In genomic region chr14:52189519-52189918, GRCm38 (mm10) we compare ENCODE assay signal across 13 mouse cellular contexts. TPM values are rescaled to one million over a fixed set of nuclear protein-coding genes. Genes with fewer than 3 reads are reported as not detected.
DNase-seq lines count a peak whose midpoint lies in the region; ATAC-seq and TF ChIP-seq lines count a peak whose summit lies in the region.
"Had no signal": no experiment of that assay in that cellular context is flagged by ENCODE, and none has a peak within 500 bp of the region (broad histone marks: within the 10 kb centered on the region; RNA-seq: fewer than 3 reads in every experiment).

No protein-coding gene starts in this region.

- no peak overlapping the region for H3K27ac ChIP-seq in forebrain, embryonic 14.5 days (ENCODE audit: low read depth, low read length)
- H3K27ac ChIP-seq in forebrain, embryonic 15.5 days (replicated peaks) = no peak overlapping the region
- no peak overlapping the region for H3K27ac ChIP-seq in kidney, postnatal 0 days
- no peak overlapping the region for H3K27ac ChIP-seq in kidney, embryonic 16.5 days (ENCODE audit: low read length)
- H3K27ac ChIP-seq: limb, embryonic 12.5 days had no signal

- DNase-seq in forebrain, embryonic 14.5 days (ENCODE audit: low spot score) = peak; percentile 34
- DNase-seq in kidney, postnatal 0 days (ENCODE audit: low spot score) = peak; percentile 38
- DNase-seq in 3T3-L1 (ENCODE audit: low read depth, low spot score) = peak; percentile 66
- DNase-seq in Patski (ENCODE audit: low read depth, low spot score) = no peak
- DNase-seq in right cerebral cortex, postnatal 10 days (ENCODE audit: low spot score in 2 of 2) = no peak
- DNase-seq in layer of hippocampus, postnatal 10 days (ENCODE audit: low spot score in 2 of 2) = no peak
- DNase-seq: cerebellum, postnatal 14 days; kidney, postnatal 25 days; layer of hippocampus, postnatal 36 days; right cerebral cortex, postnatal 25 days had no signal

- H3K4me1 ChIP-seq in forebrain, embryonic 14.5 days (ENCODE audit: control insufficient read depth, insufficient read depth, low read length) = no peaks in the 10 kb centered on the region
- H3K4me1 ChIP-seq in forebrain, embryonic 15.5 days = peaks cover 4% of the 10 kb centered on the region; the same call in 1 of the 2 replicates
- H3K4me1 ChIP-seq in kidney, postnatal 0 days (replicated peaks; ENCODE audit: insufficient read depth, low read length) = no peaks in the 10 kb centered on the region
- 0 out of 2 replicates have a peak, but pooled peaks cover under 1% of the 10 kb centered on the region for H3K4me1 ChIP-seq in kidney, embryonic 16.5 days (ENCODE audit: insufficient read depth, low read length)
- H3K4me1 ChIP-seq: limb, embryonic 12.5 days had no signal

- no peak for ATAC-seq in forebrain, embryonic 14.5 days
- ATAC-seq in forebrain, embryonic 15.5 days (replicated peaks) = no peak
- ATAC-seq in kidney, postnatal 0 days (replicated peaks; ENCODE audit: low FRiP score, low read depth) = no peak
- ATAC-seq in kidney, embryonic 16.5 days (ENCODE audit: low FRiP score, low TSS enrichment) = no peak
- no peak for ATAC-seq in Patski

- no peak overlapping the region for H3K4me3 ChIP-seq in forebrain, embryonic 14.5 days (ENCODE audit: low read depth, low read length)
- no peak overlapping the region for H3K4me3 ChIP-seq in forebrain, embryonic 15.5 days
- H3K4me3 ChIP-seq in kidney, postnatal 0 days (replicated peaks; ENCODE audit: low read depth, low read length) = no peak overlapping the region
- no peak overlapping the region for H3K4me3 ChIP-seq in kidney, embryonic 16.5 days (ENCODE audit: low read length)
- H3K4me3 ChIP-seq: limb, embryonic 12.5 days had no signal

- no peak overlapping the region for H3K4me2 ChIP-seq in forebrain, embryonic 14.5 days (ENCODE audit: low read length)
- H3K4me2 ChIP-seq in forebrain, embryonic 15.5 days (replicated peaks) = no peak overlapping the region
- no peak overlapping the region for H3K4me2 ChIP-seq in kidney, postnatal 0 days (ENCODE audit: low read length)
- no peak overlapping the region for H3K4me2 ChIP-seq in kidney, embryonic 16.5 days (replicated peaks; ENCODE audit: low read depth, low read length)
- H3K4me2 ChIP-seq: limb, embryonic 12.5 days had no signal

- peak; percentile 40 for TF ChIP-seq CTCF in kidney, postnatal 0 days (IDR thresholded peaks at IDR 0.05; ENCODE audit: low read depth)
- TF ChIP-seq CTCF in Patski (IDR thresholded peaks at IDR 0.05) = peak; percentile 51

- H3K36me3 ChIP-seq in forebrain, embryonic 14.5 days (ENCODE audit: control insufficient read depth, insufficient read depth, low read length) = peaks cover 12% of the 10 kb centered on the region
- H3K36me3 ChIP-seq in forebrain, embryonic 15.5 days = peaks cover 11% of the 10 kb centered on the region
- no peaks in the 10 kb centered on the region for H3K36me3 ChIP-seq in kidney, postnatal 0 days (ENCODE audit: insufficient read depth, low read length)
- 0 out of 2 replicates have a peak, but pooled peaks cover 9% of the 10 kb centered on the region for H3K36me3 ChIP-seq in kidney, embryonic 16.5 days (ENCODE audit: insufficient read depth, low read length)

- no peak overlapping the region for H3K9ac ChIP-seq in forebrain, embryonic 14.5 days (ENCODE audit: low read length)
- H3K9ac ChIP-seq in forebrain, embryonic 15.5 days (replicated peaks) = no peak overlapping the region
- no peak overlapping the region for H3K9ac ChIP-seq in kidney, postnatal 0 days (ENCODE audit: low read depth, low read length)
- H3K9ac ChIP-seq in kidney, embryonic 16.5 days (replicated peaks; ENCODE audit: low read length) = no peak overlapping the region
- H3K9ac ChIP-seq: limb, embryonic 12.5 days had no signal

- POLR2A ChIA-PET in Patski (lab: Charles Lee) = no interaction called here

- WGBS in forebrain, embryonic 14.5 days = 82% methylated on average over 2 of the region's 2 CpGs
- whole genome bisulfite sequencing in forebrain, embryonic 15.5 days = 75% methylated on average over 2 of the region's 2 CpGs
- 75% methylated on average over 2 of the region's 2 CpGs for WGBS in kidney, postnatal 0 days
- WGBS in kidney, embryonic 16.5 days = 74% methylated on average over 2 of the region's 2 CpGs

- H3K27me3 ChIP-seq in forebrain, embryonic 14.5 days (replicated peaks; ENCODE audit: control insufficient read depth, insufficient read depth, low read length) = no peaks in the 10 kb centered on the region
- no peaks in the 10 kb centered on the region for H3K27me3 ChIP-seq in forebrain, embryonic 15.5 days
- H3K27me3 ChIP-seq in kidney, postnatal 0 days (ENCODE audit: insufficient read depth, low read length) = no peaks in the 10 kb centered on the region
- no peaks in the 10 kb centered on the region for H3K27me3 ChIP-seq in kidney, embryonic 16.5 days (ENCODE audit: insufficient read depth, low read length)
- H3K27me3 ChIP-seq in Patski = no peaks in the 10 kb centered on the region
- H3K27me3 ChIP-seq: limb, embryonic 12.5 days had no signal

- in situ Hi-C loops in Patski (cut with MboI; ENCODE audit: low pct_unique_long_range_greater_than_20kb) = no loop called here

- no peaks in the 10 kb centered on the region for H3K9me3 ChIP-seq in forebrain, embryonic 14.5 days (replicated peaks; ENCODE audit: control insufficient read depth, low read length)
- no peaks in the 10 kb centered on the region for H3K9me3 ChIP-seq in forebrain, embryonic 15.5 days
- no peaks in the 10 kb centered on the region for H3K9me3 ChIP-seq in kidney, postnatal 0 days (replicated peaks; ENCODE audit: low read length)
- H3K9me3 ChIP-seq in kidney, embryonic 16.5 days (ENCODE audit: low read length) = no peaks in the 10 kb centered on the region
- H3K9me3 ChIP-seq: limb, embryonic 12.5 days had no signal

- CTCF ChIA-PET in Patski (lab: Charles Lee) = interaction anchor here (0.8 to 0.9 kb wide), 3 partner anchors 14 to 68 kb away, joined by 3 to 4 read pairs (median 3); no protein-coding TSS in a partner anchor

RNA-seq across cellular contexts. Expression of gene Supt16, which starts 7.7 kb away (rescaled TPM):
- polyA plus RNA-seq in forebrain, embryonic 14.5 days (2014; fragmentation: Nextera tagmentation; extraction: Ambion mirVana) = 68.9 and 78.4 TPM in 2 replicates
- polyA plus RNA-seq in forebrain, embryonic 15.5 days (2015; fragmentation: Nextera tagmentation; extraction: Ambion mirVana) = 56.1 and 58.9 TPM in 2 replicates
- polyA plus RNA-seq in kidney, postnatal 0 days (2015; fragmentation: Nextera tagmentation; extraction: Ambion mirVana) = 38.5 and 44.5 TPM in 2 replicates
- 51.1 and 60.0 TPM in 2 replicates for polyA plus RNA-seq in kidney, embryonic 16.5 days (2015; fragmentation: Nextera tagmentation; extraction: Ambion mirVana)
- 65.7 TPM for polyA plus RNA-seq in Patski (2021)
- total RNA-seq in layer of hippocampus, postnatal 10 days (2021) = 10 to 100 TPM; 57.8 to 58.4 TPM

Comparison
In these comparisons a context has a peak if more than half of its experiments do, and no peak if none do; other contexts are left out.
1. DNase-seq: peak in forebrain, embryonic 14.5 days (single experiment), kidney, postnatal 0 days (single experiment) and 3T3-L1 (single experiment); none in Patski (single experiment), right cerebral cortex, postnatal 10 days (0 of 2) and layer of hippocampus, postnatal 10 days (0 of 2).